Mouse (Mus musculus) olfactory bulb, adult 2 months (tissue): ENCODE results near the gene Ccdc36.

Experiments used
- CTCF ChIP-seq: fragments of 200-500 bp; IDR thresholded peaks from 2 replicates; pipeline ENCODE4 v1.5.1; 2012; ENCODE audit warnings: low read depth, mild to moderate bottlenecking, low read length, moderate library complexity; ENCODE audit not compliant: insufficient read depth
- POLR2A ChIP-seq: fragments of 200-500 bp; IDR thresholded peaks from 2 replicates; pipeline ENCODE4 v1.6.1; 2012; ENCODE audit warnings: mild to moderate bottlenecking, low read depth, low read length, moderate library complexity; ENCODE audit not compliant: insufficient read depth

- TF ChIP-seq POLR2A: no peak
- no peak for TF ChIP-seq CTCF
Measured at GRCm38 (mm10) chr9:108392676-108393075, 35.6 kb downstream of the Ccdc36 start, which contains the start of gene 1700102P08Rik.
